Mouse (Mus musculus) G1E (cell line): ENCODE measurements around the gene Gcnt2.

Experiments
- CTCF ChIP-seq: IDR thresholded peaks from 2 replicates; pipeline ENCODE4 v1.5.1; 2012; ENCODE audit warnings: low read depth, low read length, inconsistent platforms, mixed read lengths
- GATA1 ChIP-seq: IDR thresholded peaks from 2 replicates; pipeline ENCODE4 v1.6.1; 2012; ENCODE audit warnings: borderline replicate concordance, low read length, inconsistent platforms, mixed read lengths
- GATA2 ChIP-seq: IDR thresholded peaks from 2 replicates; pipeline ENCODE4 v1.6.1; 2012; ENCODE audit warnings: low read depth, low read length, inconsistent platforms, borderline replicate concordance
- TAL1 ChIP-seq: conservative IDR thresholded peaks from 2 replicates; pipeline ENCODE4 v1.6.1; 2012; ENCODE audit warnings: low read depth, low read length, inconsistent platforms, mixed read lengths

DNA sequence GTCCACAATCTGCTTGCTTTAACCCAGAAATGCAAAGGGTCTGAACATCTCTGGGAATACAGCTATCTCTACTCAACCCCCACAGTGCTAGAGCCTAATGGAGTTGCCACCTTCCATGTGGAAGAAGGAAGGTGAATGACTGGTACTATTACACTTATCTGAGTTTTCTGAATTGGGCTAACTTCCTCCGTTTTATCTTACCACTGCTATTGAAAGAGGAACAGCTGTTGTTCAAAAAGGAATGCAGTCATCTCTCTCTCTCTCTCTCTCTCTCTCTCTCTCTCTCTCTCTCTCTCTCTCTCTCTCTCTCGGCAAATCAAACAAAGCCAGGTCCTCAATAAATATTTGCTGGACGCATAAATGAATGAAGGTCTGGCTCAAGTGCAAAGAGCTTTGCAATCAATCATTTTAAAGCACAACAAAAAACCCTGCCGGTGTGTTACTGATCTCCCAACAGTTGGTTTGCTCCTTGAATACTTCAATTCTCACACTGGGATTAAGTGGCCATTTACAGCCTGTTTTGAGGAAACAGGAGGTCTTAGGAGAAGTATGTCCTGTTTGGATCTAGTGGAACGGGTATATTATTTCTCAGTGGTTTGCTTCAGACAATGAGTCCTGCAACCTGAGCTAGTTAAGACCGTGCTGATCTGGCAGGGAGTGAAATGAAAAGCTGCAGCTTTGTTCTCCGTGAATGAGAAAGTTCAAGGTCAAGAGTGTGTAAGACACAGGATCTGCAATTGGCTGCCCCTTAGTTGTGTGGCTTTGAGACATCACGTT, 135.1 kb downstream of the Gcnt2 start:
- TF ChIP-seq CTCF (no peak), GATA2 (no peak), TAL1 (no peak), GATA1 (no peak)
